Mouse (Mus musculus): ENCODE results near the gene Hist1h2bg. TPM values are rescaled to one million over a fixed set of nuclear protein-coding genes. Genes with fewer than 3 reads are reported as not detected.
"Not testable (repeated sequence)": the region's sequence is repeated elsewhere in the genome, so short reads cannot be mapped to it uniquely, and the experiment has no call there.

Hist1h2bg gene
- polyA plus RNA-seq, 1 experiment from 2014 or later, result 10.6 TPM

DNA sequence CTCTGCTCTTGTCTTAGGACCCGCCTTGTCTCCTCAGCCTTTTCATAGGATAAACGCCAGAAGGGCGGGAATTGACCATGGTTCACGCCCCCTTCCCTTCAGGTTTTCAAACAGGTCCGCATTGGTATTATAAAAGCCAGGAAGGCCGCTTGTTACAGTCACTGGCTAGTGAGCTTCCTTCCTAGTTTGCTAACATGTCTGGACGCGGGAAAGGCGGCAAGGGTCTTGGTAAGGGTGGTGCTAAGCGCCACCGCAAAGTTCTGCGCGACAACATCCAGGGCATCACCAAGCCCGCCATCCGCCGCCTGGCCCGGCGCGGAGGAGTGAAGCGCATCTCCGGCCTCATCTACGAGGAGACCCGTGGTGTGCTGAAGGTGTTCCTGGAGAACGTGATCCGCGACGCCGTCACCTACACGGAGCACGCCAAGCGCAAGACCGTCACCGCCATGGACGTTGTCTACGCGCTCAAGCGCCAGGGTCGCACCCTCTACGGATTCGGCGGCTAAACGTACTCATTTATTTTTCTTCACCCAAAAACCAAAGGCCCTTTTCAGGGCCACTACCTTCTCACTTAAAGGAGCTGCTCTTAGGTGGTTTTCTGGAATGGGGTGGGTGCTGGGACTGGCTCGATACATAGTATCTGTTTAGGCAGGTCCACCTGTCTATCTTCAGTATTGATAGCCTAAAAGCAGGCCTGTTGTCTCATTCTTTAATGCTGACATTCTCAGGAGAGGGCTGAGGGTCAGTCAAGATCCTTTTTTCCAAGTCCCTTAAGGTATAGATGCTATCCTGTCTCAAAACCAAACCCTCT lies 10.4 kb downstream of the Hist1h2bg start, which contains the start of gene Hist1h4d:
Gene Hist1h4d (plus strand): TSS at position 191 of the 811 bp plus-strand sequence.
- H3K36me3 ChIP-seq, result no peaks in the 10 kb centered on the region
- under 1% methylated on average over 43 of the region's 43 CpGs for WGBS

DNA sequence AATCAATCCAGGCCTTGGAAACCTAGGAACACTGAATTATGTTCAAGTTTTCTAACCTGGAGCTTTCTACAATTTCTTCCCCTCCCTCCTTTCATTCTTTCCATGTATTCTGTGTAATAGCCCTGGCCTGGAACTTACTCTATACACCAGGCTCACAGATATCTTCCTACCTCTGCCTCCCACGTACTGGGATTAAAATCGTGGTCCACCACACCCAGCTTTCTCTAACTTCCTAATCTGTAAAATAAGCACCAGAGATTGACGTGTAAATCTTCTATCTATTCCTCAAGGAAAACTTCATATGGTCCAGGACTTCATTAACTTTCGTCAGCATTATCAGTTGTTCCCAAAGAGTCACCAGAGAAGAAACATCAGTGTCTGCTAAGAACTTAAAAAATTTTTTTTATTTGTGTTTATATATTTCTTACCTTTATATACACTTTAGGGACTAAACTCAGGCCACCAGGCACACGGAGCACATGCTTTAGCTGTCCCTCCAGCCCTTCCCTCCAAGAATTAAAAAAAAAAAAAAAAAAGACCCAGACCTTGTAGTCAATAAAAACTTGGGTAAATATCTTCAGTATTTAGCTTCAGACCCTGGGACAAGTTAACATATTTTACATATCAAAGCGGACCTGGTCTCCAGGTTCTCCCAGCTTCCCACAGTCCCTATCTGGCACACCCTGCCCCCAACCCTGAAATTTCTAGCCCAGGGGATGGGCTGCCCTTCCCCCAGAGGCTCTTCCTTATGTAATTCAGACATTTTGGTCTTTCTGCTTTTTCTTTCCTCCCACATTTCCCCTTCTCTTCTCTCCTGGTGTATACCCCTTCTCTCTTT lies 11.2 kb downstream of the Hist1h2bg start:
- Histone ChIP-seq H3K36me3 (no peaks in the 10 kb centered on the region), H3K4me3 (peak overlapping the region; percentile 59), H3K27ac (peak overlapping the region; percentile 98), H3K9ac (peak overlapping the region; percentile 80), H3K4me2 (peak overlapping the region; percentile 84), H3K27me3 (no peaks in the 10 kb centered on the region), H3K4me1 (peaks cover 34% of the 10 kb centered on the region), H3K9me3 (no peaks in the 10 kb centered on the region)
- ATAC-seq (ENCODE audit: insufficient number of reproducible peaks, insufficient read depth, low FRiP score, low TSS enrichment, low read depth), result no peak
- 4% methylated on average over 6 of the region's 6 CpGs for WGBS

More for the DNA sequence above, 10.4 kb downstream of the Hist1h2bg start, which contains the start of gene Hist1h4d:
- Histone ChIP-seq H3K4me3 (peak within 1 kb of the TSS; percentile 59), H3K9me3 (no peaks in the 10 kb centered on the region), H3K4me2 (peak within 1 kb of the TSS; percentile 84), H3K4me1 (peaks cover 38% of the 10 kb centered on the region), H3K27ac (peak within 1 kb of the TSS; percentile 98), H3K9ac (peak within 1 kb of the TSS; percentile 80), H3K27me3 (no peaks in the 10 kb centered on the region)
- peak; percentile 88 for ATAC-seq (ENCODE audit: insufficient number of reproducible peaks, insufficient read depth, low FRiP score, low TSS enrichment, low read depth)

DNA sequence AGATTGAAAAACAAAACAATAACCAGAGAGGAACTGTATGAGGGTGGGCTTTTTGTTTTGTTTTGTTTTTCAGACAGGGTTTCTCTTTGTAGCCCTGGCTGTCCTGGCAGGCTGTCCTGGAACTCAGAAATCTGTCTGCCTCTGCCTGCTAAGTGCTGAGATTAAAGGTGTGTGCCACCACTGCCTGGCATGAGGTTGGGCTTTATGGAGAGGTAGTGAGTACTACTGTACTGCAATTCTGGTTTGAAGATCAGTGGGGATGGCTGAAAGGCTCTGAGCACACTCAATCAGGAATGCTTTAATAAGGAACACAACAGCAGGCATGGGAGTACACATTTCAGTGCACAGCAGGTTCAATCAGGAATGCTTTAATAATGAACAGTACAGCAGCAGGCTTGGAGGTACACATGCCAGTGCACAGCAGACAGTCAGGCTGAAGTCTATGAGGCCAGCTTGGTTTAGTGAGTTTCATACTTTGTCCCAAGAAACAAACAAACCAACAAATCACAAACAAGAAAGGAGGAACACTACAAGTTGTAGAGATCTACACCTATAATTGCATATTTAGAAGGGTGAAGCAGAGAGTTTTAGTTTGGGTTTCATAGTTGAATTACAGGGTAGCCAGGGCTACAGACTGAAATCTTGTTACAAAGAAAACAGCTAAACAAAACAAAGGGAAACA lies 12.3 kb downstream of the Hist1h2bg start:
- Histone ChIP-seq H3K4me1 (peaks cover 34% of the 10 kb centered on the region), H3K9me3 (no peaks in the 10 kb centered on the region), H3K27me3 (no peaks in the 10 kb centered on the region), H3K36me3 (no peaks in the 10 kb centered on the region), H3K27ac (peak overlapping the region; percentile 98), H3K9ac (peak overlapping the region; percentile 41; the same call in 1 of the 2 replicates), H3K4me3 (no peak overlapping the region), H3K4me2 (peak overlapping the region; percentile 84)
- no peak for ATAC-seq (ENCODE audit: insufficient number of reproducible peaks, insufficient read depth, low FRiP score, low TSS enrichment, low read depth)

- Histone ChIP-seq H3K27ac (peak overlapping the region; percentile 98), H3K9ac (peak overlapping the region; percentile 78), H3K4me2 (peak overlapping the region; percentile 84), H3K4me3 (peak overlapping the region; percentile 50), H3K36me3 (no peaks in the 10 kb centered on the region), H3K27me3 (no peaks in the 10 kb centered on the region), H3K4me1 (peaks cover 34% of the 10 kb centered on the region), H3K9me3 (no peaks in the 10 kb centered on the region)
- no peak for ATAC-seq (ENCODE audit: insufficient number of reproducible peaks, insufficient read depth, low FRiP score, low TSS enrichment, low read depth)
Measured at GRCm38 (mm10) chr13:23584331-23584730, 13.1 kb downstream of the Hist1h2bg start.

DNA sequence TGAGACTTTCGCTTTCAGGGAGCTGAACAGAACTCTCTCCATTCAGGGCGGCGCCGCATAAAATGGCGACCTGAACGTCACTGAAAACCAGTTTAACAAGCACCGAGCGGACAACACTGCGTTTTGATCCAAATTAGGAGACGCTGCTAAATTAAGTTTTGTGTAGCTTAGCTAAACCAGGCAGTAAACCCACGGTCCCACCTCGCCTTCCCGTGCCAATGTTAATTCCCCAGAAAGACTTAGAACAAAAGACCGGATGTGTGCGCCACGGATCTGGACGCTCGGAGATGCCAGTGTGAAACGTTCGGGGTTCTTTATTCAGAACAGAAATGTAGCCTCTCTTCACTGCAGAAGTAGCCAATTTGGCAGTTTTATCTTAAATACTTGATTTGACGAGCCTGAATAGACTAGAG lies 13.8 kb downstream of the Hist1h2bg start:
- no peaks in the 10 kb centered on the region for H3K9me3 ChIP-seq
- under 1% methylated on average over 21 of the region's 21 CpGs for whole genome bisulfite sequencing
- no peaks in the 10 kb centered on the region for H3K36me3 ChIP-seq
- H3K4me1 ChIP-seq, result peaks cover 34% of the 10 kb centered on the region
- peak overlapping the region; percentile 98 for H3K27ac ChIP-seq
- peak overlapping the region; percentile 50 for H3K4me3 ChIP-seq
- H3K4me2 ChIP-seq, result peak overlapping the region; percentile 84
- H3K9ac ChIP-seq, result peak overlapping the region; percentile 78
- H3K27me3 ChIP-seq, result no peaks in the 10 kb centered on the region
- ATAC-seq (ENCODE audit: insufficient number of reproducible peaks, insufficient read depth, low FRiP score, low TSS enrichment, low read depth), result no peak

GRCm38 (mm10) chr13:23585442-23586098 lies 14.4 kb downstream of the Hist1h2bg start:
- not testable (repeated sequence) for H3K27me3 ChIP-seq, H3K36me3 ChIP-seq, H3K9me3 ChIP-seq
- ATAC-seq (ENCODE audit: insufficient number of reproducible peaks, insufficient read depth, low FRiP score, low TSS enrichment, low read depth), result peak; percentile 85
- WGBS, result under 1% methylated on average over 34 of the region's 36 CpGs
- H3K4me2 ChIP-seq, result peak overlapping the region; percentile 84
- H3K4me3 ChIP-seq, result peak overlapping the region; percentile 50
- H3K4me1 ChIP-seq, result peaks cover 34% of the 10 kb centered on the region
- H3K9ac ChIP-seq, result peak overlapping the region; percentile 78
- H3K27ac ChIP-seq, result peak overlapping the region; percentile 98

DNA sequence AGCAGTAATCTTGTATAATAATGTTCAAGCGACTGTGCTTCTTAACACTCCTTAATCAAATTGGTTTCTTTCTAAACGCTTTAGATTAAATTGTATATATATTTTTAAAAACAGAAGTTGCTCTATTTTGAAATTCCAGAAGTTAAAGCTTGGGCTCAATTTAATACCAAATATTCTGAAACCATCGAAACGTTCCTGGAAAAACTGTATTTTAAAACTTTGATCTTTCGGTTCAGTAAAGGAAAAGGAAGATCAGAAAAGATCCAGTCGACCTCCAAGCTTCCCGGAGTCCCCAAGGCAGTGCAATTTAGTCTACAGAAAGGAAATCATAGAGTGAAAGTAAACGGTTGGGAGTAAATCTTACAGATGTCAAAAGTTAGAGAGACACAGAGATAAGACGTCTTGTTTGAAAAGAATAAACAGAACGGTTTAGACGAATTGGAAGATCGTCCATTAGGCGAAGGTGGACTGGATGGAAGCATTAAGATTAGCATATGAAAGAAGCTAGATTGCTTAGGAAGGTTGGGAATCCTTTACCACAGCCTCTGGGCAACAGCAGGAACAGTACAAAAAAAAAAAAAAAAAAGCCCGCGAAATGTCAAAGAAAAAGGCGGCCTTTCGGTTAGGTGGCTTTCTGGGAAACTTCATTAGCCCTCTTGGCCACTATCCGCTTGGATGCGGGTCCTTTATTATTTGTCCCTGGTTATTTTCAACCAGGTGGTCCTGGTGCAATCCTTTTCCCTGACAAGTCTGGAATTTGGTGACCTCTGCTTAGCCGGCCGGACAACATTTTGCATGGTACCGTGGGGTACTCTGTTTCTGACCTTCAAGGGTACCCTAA lies 15.1 kb downstream of the Hist1h2bg start:
- no peaks in the 10 kb centered on the region for H3K27me3 ChIP-seq
- no peak for ATAC-seq (ENCODE audit: insufficient number of reproducible peaks, insufficient read depth, low FRiP score, low TSS enrichment, low read depth)
- no peaks in the 10 kb centered on the region for H3K9me3 ChIP-seq
- peak overlapping the region; percentile 95 for H3K27ac ChIP-seq
- H3K9ac ChIP-seq, result peak overlapping the region; percentile 72
- H3K4me3 ChIP-seq, result peak overlapping the region; percentile 50
- H3K36me3 ChIP-seq, result no peaks in the 10 kb centered on the region
- H3K4me1 ChIP-seq, result peaks cover 29% of the 10 kb centered on the region
- peak overlapping the region; percentile 84 for H3K4me2 ChIP-seq
- 2% methylated on average over 22 of the region's 22 CpGs for WGBS

GRCm38 (mm10) chr13:23586940-23587225 lies 15.7 kb downstream of the Hist1h2bg start:
- Histone ChIP-seq H3K9me3 (no peaks in the 10 kb centered on the region), H3K4me2 (peak overlapping the region; percentile 84), H3K27me3 (no peaks in the 10 kb centered on the region), H3K27ac (peak overlapping the region; percentile 95), H3K9ac (peak overlapping the region; percentile 72), H3K36me3 (no peaks in the 10 kb centered on the region), H3K4me1 (peaks cover 28% of the 10 kb centered on the region), H3K4me3 (peak overlapping the region; percentile 50)
- no peak for ATAC-seq (ENCODE audit: insufficient number of reproducible peaks, insufficient read depth, low FRiP score, low TSS enrichment, low read depth)
- WGBS, result 7% methylated on average over 1 of the region's 1 CpGs

DNA sequence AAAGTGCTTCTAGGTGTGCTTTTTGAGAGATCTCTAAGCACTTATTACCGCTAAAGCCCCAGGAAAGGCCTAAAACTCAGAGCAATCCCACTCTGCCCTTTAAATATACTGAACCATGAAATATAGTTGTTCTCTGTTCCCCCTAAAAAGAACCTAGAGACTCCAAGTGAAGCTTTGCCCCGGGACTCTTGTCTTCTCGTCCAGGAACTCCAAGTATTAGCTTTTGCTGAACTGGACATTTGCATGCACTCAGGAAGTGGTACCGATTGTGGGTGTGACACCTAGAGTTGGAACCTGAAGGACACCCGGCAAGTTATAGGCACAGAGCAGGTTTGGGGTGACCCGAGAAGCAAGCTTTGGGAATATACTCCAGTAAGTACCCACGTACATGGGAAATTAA lies 20.0 kb downstream of the Hist1h2bg start:
- Histone ChIP-seq H3K9ac (no peak overlapping the region), H3K4me2 (no peak overlapping the region), H3K9me3 (no peaks in the 10 kb centered on the region), H3K36me3 (no peaks in the 10 kb centered on the region), H3K27ac (no peak overlapping the region), H3K4me3 (no peak overlapping the region), H3K27me3 (no peaks in the 10 kb centered on the region), H3K4me1 (peaks cover 4% of the 10 kb centered on the region; the same call in 1 of the 2 replicates)
- no peak for ATAC-seq (ENCODE audit: insufficient number of reproducible peaks, insufficient read depth, low FRiP score, low TSS enrichment, low read depth)
- WGBS, result 93% methylated on average over 7 of the region's 7 CpGs

DNA sequence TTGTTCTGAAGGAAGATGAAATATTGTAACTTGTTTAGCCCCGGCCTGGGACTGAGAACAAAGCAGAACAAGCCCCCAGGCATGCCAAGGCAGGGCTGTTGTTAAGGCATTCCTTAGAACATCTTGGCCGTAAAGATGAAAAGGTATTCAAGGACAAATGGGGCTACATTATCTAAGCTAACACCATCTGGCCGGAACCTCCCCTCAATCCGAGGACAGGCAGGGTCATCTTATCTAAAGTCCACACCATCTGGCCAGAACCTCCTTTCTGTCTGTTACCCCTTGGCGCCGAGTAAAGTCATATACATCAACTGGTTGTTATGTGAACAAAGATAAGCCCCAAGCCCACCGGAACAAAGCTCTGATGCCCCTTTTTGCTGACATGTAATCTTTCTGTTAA lies 20.7 kb downstream of the Hist1h2bg start:
- H3K27ac ChIP-seq; H3K4me2 ChIP-seq; H3K36me3 ChIP-seq; H3K9ac ChIP-seq; H3K4me1 ChIP-seq; H3K9me3 ChIP-seq; H3K27me3 ChIP-seq; H3K4me3 ChIP-seq; ATAC-seq (ENCODE audit: insufficient number of reproducible peaks, insufficient read depth, low FRiP score, low TSS enrichment, low read depth): not testable (repeated sequence)
- 86% methylated on average over 7 of the region's 7 CpGs for WGBS

Data from embryonic facial prominence, embryonic 13.5 days (tissue).